Mouse (Mus musculus) hindbrain, embryonic 12.5 days (tissue): ENCODE results near the gene Impdh1. TPM values are rescaled to one million over a fixed set of nuclear protein-coding genes. Genes with fewer than 3 reads are reported as not detected.

Source experiments
- ATAC-seq: fragments of 200-750 bp; cut with Nextera tagmentation; 2 replicates; pipeline ENCODE4 v1.8.0; 2017; ENCODE audit warnings: moderate TSS enrichment; ENCODE audit not compliant: low FRiP score
- H3K27ac ChIP-seq: fragments of 300-500 bp; sonication (generic); 2 replicates; pipeline ENCODE4 v1.5.1; 2016; ENCODE audit warnings: mild to moderate bottlenecking
- H3K27me3 ChIP-seq: fragments of 300-500 bp; sonication (generic); 2 replicates; pipeline ENCODE4 v1.6.1; 2016; ENCODE audit warnings: mild to moderate bottlenecking
- H3K36me3 ChIP-seq: fragments of 300-500 bp; sonication (generic); 2 replicates; pipeline ENCODE4 v1.6.1; 2016; ENCODE audit warnings: mild to moderate bottlenecking
- H3K4me1 ChIP-seq: fragments of 300-500 bp; sonication (generic); 2 replicates; pipeline ENCODE4 v1.6.1; 2016
- H3K4me2 ChIP-seq: fragments of 300-500 bp; sonication (generic); replicated peaks from 2 replicates; pipeline ENCODE4 v1.6.1; 2016; ENCODE audit warnings: mild to moderate bottlenecking
- H3K4me3 ChIP-seq: fragments of 300-500 bp; sonication (generic); 2 replicates; pipeline ENCODE4 v1.5.1; 2016; ENCODE audit warnings: mild to moderate bottlenecking
- H3K9ac ChIP-seq: fragments of 300-500 bp; sonication (generic); 2 replicates; pipeline ENCODE4 v1.6.1; 2016; ENCODE audit warnings: mild to moderate bottlenecking, moderate library complexity
- H3K9me3 ChIP-seq: fragments of 300-500 bp; sonication (generic); replicated peaks from 2 replicates; pipeline ENCODE4 v1.6.1; 2016; ENCODE audit warnings: mild to moderate bottlenecking
- WGBS: fragments of 180-500 bp; shearing (Covaris S2); methylation state at CpG from one replicate; pipeline ENCODE4 v1.1.7; 2016; 5-methylcytosine and 5-hydroxymethylcytosine counted together
- polyA plus RNA-seq: library from polyadenylated mRNA; unstranded; fragments of >200 nt; fragmentation: Nextera tagmentation; extraction: Ambion mirVana; gene quantifications from 2 replicates; pipeline ENCODE4 v1.2.1, GENCODE M21; 2016

The Impdh1 gene
- polyA plus RNA-seq, 1 experiment from 2014 or later = 49.9 TPM

GRCm38 (mm10) chr6:29210231-29210936, 5.8 kb downstream of the Impdh1 start:
- Histone ChIP-seq H3K4me2 (no peak overlapping the region), H3K9me3 (no peaks in the 10 kb centered on the region), H3K4me3 (no peak overlapping the region), H3K27me3 (peaks cover 23% of the 10 kb centered on the region), H3K9ac (no peak overlapping the region), H3K36me3 (peaks cover 12% of the 10 kb centered on the region), H3K27ac (no peak overlapping the region), H3K4me1 (peaks cover 42% of the 10 kb centered on the region)
- ATAC-seq = no peak
- WGBS = 74% methylated on average over 9 of the region's 9 CpGs

- Histone ChIP-seq H3K9me3 (no peaks in the 10 kb centered on the region), H3K4me1 (peaks cover 21% of the 10 kb centered on the region), H3K4me3 (no peak overlapping the region), H3K9ac (no peak overlapping the region), H3K27ac (no peak overlapping the region), H3K4me2 (no peak overlapping the region), H3K36me3 (peaks cover 19% of the 10 kb centered on the region), H3K27me3 (peaks cover under 1% of the 10 kb centered on the region)
- ATAC-seq = no peak
- 82% methylated on average over 5 of the region's 5 CpGs for WGBS
Measured at GRCm38 (mm10) chr6:29208178-29208577, 8.0 kb downstream of the Impdh1 start.

- 88% methylated on average over 5 of the region's 5 CpGs for WGBS
- ATAC-seq = no peak
- Histone ChIP-seq H3K4me3 (no peak overlapping the region), H3K4me2 (no peak overlapping the region), H3K36me3 (peaks cover 26% of the 10 kb centered on the region), H3K27ac (no peak overlapping the region), H3K9ac (no peak overlapping the region), H3K9me3 (no peaks in the 10 kb centered on the region), H3K27me3 (no peaks in the 10 kb centered on the region), H3K4me1 (peaks cover 15% of the 10 kb centered on the region)
Measured at GRCm38 (mm10) chr6:29207017-29207416, 9.1 kb downstream of the Impdh1 start.

GRCm38 (mm10) chr6:29206006-29206405, 10.2 kb downstream of the Impdh1 start:
- Histone ChIP-seq H3K4me2 (no peak overlapping the region), H3K36me3 (peaks cover 29% of the 10 kb centered on the region), H3K27me3 (no peaks in the 10 kb centered on the region), H3K9ac (no peak overlapping the region), H3K27ac (no peak overlapping the region), H3K4me1 (peaks cover 8% of the 10 kb centered on the region), H3K4me3 (no peak overlapping the region), H3K9me3 (no peaks in the 10 kb centered on the region)
- no peak for ATAC-seq
- 94% methylated on average over 10 of the region's 10 CpGs for WGBS

GRCm38 (mm10) chr6:29204932-29205614, 11.1 kb downstream of the Impdh1 start:
- H3K36me3 ChIP-seq = peaks cover 36% of the 10 kb centered on the region
- H3K9ac ChIP-seq = no peak overlapping the region
- WGBS = 56% methylated on average over 15 of the region's 15 CpGs
- H3K27me3 ChIP-seq = no peaks in the 10 kb centered on the region
- H3K4me1 ChIP-seq = 0 out of 2 replicates have a peak, but pooled peaks cover under 1% of the 10 kb centered on the region
- ATAC-seq = 0 out of 2 replicates have a peak, but pooled peaks have one; percentile 16
- H3K4me3 ChIP-seq = no peak overlapping the region
- no peak overlapping the region for H3K4me2 ChIP-seq
- no peak overlapping the region for H3K27ac ChIP-seq
- H3K9me3 ChIP-seq = no peaks in the 10 kb centered on the region

GRCm38 (mm10) chr6:29203861-29204585, 12.1 kb downstream of the Impdh1 start:
- Histone ChIP-seq H3K36me3 (peaks cover 36% of the 10 kb centered on the region), H3K4me2 (no peak overlapping the region), H3K27me3 (peaks cover 9% of the 10 kb centered on the region), H3K9ac (no peak overlapping the region), H3K4me1 (peaks cover 5% of the 10 kb centered on the region; the same call in 1 of the 2 replicates), H3K27ac (no peak overlapping the region), H3K9me3 (no peaks in the 10 kb centered on the region), H3K4me3 (no peak overlapping the region)
- ATAC-seq = no peak
- WGBS = 87% methylated on average over 6 of the region's 6 CpGs

GRCm38 (mm10) chr6:29203096-29203495, 13.1 kb downstream of the Impdh1 start:
- Histone ChIP-seq H3K27ac (no peak overlapping the region), H3K27me3 (peaks cover 10% of the 10 kb centered on the region), H3K9me3 (no peaks in the 10 kb centered on the region), H3K4me1 (peaks cover 11% of the 10 kb centered on the region), H3K4me2 (no peak overlapping the region), H3K9ac (no peak overlapping the region), H3K4me3 (no peak overlapping the region), H3K36me3 (peaks cover 36% of the 10 kb centered on the region)
- ATAC-seq = no peak
- 89% methylated on average over 13 of the region's 13 CpGs for WGBS

GRCm38 (mm10) chr6:29201988-29202387, 14.2 kb downstream of the Impdh1 start:
- Histone ChIP-seq H3K9ac (no peak overlapping the region), H3K36me3 (peaks cover 36% of the 10 kb centered on the region), H3K27me3 (peaks cover 16% of the 10 kb centered on the region), H3K27ac (no peak overlapping the region), H3K4me3 (no peak overlapping the region), H3K4me1 (peaks cover 13% of the 10 kb centered on the region), H3K9me3 (no peaks in the 10 kb centered on the region), H3K4me2 (no peak overlapping the region)
- WGBS = 83% methylated on average over 8 of the region's 8 CpGs
- no peak for ATAC-seq

GRCm38 (mm10) chr6:29201341-29201740, 14.8 kb downstream of the Impdh1 start:
- WGBS = 93% methylated on average over 5 of the region's 5 CpGs

GRCm38 (mm10) chr6:29200496-29200895, 15.7 kb downstream of the Impdh1 start:
- 60% methylated on average over 3 of the region's 3 CpGs for WGBS
- Histone ChIP-seq H3K27me3 (peaks cover 23% of the 10 kb centered on the region), H3K4me2 (no peak overlapping the region), H3K9me3 (no peaks in the 10 kb centered on the region), H3K9ac (no peak overlapping the region), H3K4me3 (no peak overlapping the region), H3K36me3 (peaks cover 24% of the 10 kb centered on the region), H3K4me1 (peaks cover 17% of the 10 kb centered on the region), H3K27ac (no peak overlapping the region)
- no peak for ATAC-seq

More at GRCm38 (mm10) chr6:29201341-29201740, 14.8 kb downstream of the Impdh1 start:
- Histone ChIP-seq H3K36me3 (peaks cover 30% of the 10 kb centered on the region), H3K27me3 (peaks cover 22% of the 10 kb centered on the region), H3K4me2 (no peak overlapping the region), H3K27ac (no peak overlapping the region), H3K4me1 (peaks cover 13% of the 10 kb centered on the region), H3K4me3 (no peak overlapping the region), H3K9ac (no peak overlapping the region), H3K9me3 (no peaks in the 10 kb centered on the region)
- ATAC-seq = no peak

GRCm38 (mm10) chr6:29199223-29199855, 16.8 kb downstream of the Impdh1 start:
- WGBS = 39% methylated on average over 8 of the region's 8 CpGs
- H3K27me3 ChIP-seq = peaks cover 23% of the 10 kb centered on the region
- peaks cover 17% of the 10 kb centered on the region for H3K4me1 ChIP-seq
- H3K4me3 ChIP-seq = peak overlapping the region; percentile 28; the same call in 1 of the 2 replicates
- H3K9me3 ChIP-seq = no peaks in the 10 kb centered on the region
- 0 out of 2 replicates have a peak overlapping the region, but pooled peaks have one; percentile 42 for H3K9ac ChIP-seq
- peaks cover 24% of the 10 kb centered on the region for H3K36me3 ChIP-seq
- no peak for ATAC-seq
- H3K27ac ChIP-seq = no peak overlapping the region
- H3K4me2 ChIP-seq = peak overlapping the region; percentile 54
